Mouse (Mus musculus): ENCODE measurements around the gene 1700024G13Rik. TPM values are rescaled to one million over a fixed set of nuclear protein-coding genes. Genes with fewer than 3 reads are reported as not detected.

The 1700024G13Rik gene
- polyA plus RNA-seq, 1 experiment from 2014 or later: 0.17 TPM

DNA sequence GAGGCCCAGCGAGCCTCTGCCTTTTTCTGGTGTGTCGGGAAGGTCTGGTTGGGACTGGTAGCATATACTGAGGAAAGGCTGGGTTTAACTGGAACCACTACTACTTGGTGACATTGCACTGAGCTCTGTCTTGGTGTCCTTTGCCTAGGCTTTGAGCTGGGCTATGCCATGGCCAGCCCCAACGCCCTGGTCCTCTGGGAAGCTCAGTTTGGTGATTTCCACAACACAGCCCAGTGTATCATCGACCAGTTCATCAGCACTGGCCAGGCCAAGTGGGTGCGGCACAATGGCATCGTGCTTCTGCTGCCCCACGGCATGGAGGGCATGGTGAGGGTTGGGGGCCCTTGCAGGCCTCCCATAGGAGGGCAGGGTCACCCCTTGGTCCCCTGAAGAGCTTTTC is 44.0 kb downstream of the 1700024G13Rik start:
- H3K9ac ChIP-seq (ENCODE audit: low read length): no peak overlapping the region
- no peaks in the 10 kb centered on the region for H3K9me3 ChIP-seq (replicated peaks; ENCODE audit: control insufficient read depth, low read length)
- H3K36me3 ChIP-seq (ENCODE audit: control insufficient read depth, insufficient read depth): no peaks in the 10 kb centered on the region
- ATAC-seq (replicated peaks; ENCODE audit: extremely low read depth, insufficient read depth, low FRiP score): no peak
- H3K4me3 ChIP-seq (ENCODE audit: low read length): no peak overlapping the region
- WGBS: 88% methylated on average over 7 of the region's 7 CpGs
- no peaks in the 10 kb centered on the region for H3K27me3 ChIP-seq (ENCODE audit: control insufficient read depth, insufficient read depth, low read length)
- no peak overlapping the region for H3K4me2 ChIP-seq (ENCODE audit: low read depth, low read length)
- no peaks in the 10 kb centered on the region for H3K4me1 ChIP-seq (ENCODE audit: control insufficient read depth, insufficient read depth, low read length)
- no peak overlapping the region for H3K27ac ChIP-seq (ENCODE audit: low read length)

DNA sequence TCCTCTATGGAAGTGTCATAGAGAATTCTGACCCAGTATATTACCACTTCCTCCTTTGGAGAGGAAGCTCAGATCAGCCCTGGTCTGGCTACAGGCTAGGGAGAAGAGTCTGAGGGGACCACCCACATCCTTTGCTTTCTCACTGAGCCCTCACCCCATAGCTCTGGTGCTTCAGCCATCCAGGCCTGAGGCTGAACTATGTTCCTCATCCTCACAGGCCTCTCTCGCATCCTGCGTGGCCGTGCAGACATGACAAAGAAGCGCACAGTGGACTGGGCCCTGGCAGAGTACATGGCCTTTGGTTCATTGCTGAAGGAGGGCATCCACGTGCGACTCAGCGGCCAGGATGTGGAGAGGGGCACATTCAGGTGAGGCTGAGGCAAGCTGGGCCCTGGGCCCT is 46.4 kb downstream of the 1700024G13Rik start:
- Histone ChIP-seq H3K9ac (ENCODE audit: low read length) (no peak overlapping the region), H3K27me3 (ENCODE audit: control insufficient read depth, insufficient read depth, low read length) (no peaks in the 10 kb centered on the region), H3K9me3 (replicated peaks; ENCODE audit: control insufficient read depth, low read length) (no peaks in the 10 kb centered on the region), H3K4me3 (ENCODE audit: low read length) (no peak overlapping the region), H3K4me1 (ENCODE audit: control insufficient read depth, insufficient read depth, low read length) (no peaks in the 10 kb centered on the region), H3K36me3 (ENCODE audit: control insufficient read depth, insufficient read depth) (no peaks in the 10 kb centered on the region), H3K27ac (ENCODE audit: low read length) (no peak overlapping the region), H3K4me2 (ENCODE audit: low read depth, low read length) (no peak overlapping the region)
- ATAC-seq (replicated peaks; ENCODE audit: extremely low read depth, insufficient read depth, low FRiP score): no peak
- WGBS: 95% methylated on average over 7 of the region's 7 CpGs

DNA sequence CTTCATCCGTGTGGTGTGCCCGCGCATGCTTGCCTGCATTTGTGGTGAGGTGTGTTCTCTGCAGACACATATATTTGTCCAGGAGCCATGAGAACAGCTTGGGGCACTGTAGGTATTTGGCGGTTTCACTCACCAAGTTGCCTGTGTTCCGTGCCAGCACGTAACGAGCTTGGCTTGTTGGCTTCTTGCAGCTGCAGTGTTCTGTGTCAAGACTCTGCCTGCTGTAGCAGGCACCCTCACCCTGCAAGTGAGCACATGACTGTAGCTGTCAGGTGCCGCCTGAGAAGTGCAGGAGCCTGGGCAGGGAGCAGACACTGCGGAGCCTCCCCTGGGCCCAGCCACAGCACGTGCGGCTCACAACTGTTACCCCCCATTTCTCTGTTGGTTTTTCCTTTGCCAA is 51.6 kb downstream of the 1700024G13Rik start:
- WGBS: 73% methylated on average over 11 of the region's 11 CpGs
- no peaks in the 10 kb centered on the region; the same call in 1 of the 2 replicates for H3K36me3 ChIP-seq (ENCODE audit: control insufficient read depth, insufficient read depth)
- H3K4me3 ChIP-seq (ENCODE audit: low read length): no peak overlapping the region
- no peak overlapping the region for H3K4me2 ChIP-seq (ENCODE audit: low read depth, low read length)
- no peaks in the 10 kb centered on the region for H3K4me1 ChIP-seq (ENCODE audit: control insufficient read depth, insufficient read depth, low read length)
- no peaks in the 10 kb centered on the region for H3K27me3 ChIP-seq (ENCODE audit: control insufficient read depth, insufficient read depth, low read length)
- ATAC-seq (replicated peaks; ENCODE audit: extremely low read depth, insufficient read depth, low FRiP score): no peak
- H3K9ac ChIP-seq (ENCODE audit: low read length): no peak overlapping the region
- no peaks in the 10 kb centered on the region for H3K9me3 ChIP-seq (replicated peaks; ENCODE audit: control insufficient read depth, low read length)
- H3K27ac ChIP-seq (ENCODE audit: low read length): no peak overlapping the region

DNA sequence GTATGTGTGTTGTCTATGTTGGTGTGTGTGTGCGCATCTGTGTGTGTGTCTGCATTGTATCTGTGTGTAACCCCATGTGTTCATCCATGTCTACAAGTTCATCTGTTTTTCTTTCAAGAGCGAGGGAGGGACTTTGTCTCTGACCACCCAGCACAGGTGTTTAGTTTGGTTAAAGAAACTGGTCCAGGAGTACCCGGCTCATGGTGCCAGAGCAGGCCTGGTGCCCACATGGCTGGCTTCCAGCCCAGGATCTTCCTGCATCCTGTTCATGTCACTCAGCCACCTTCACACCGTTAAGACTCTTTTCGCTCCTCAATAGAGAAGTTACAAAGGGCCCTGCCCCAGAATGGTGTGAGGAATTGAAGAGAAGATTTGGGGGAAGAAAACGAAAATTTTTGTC is 52.2 kb downstream of the 1700024G13Rik start:
- ATAC-seq (replicated peaks; ENCODE audit: extremely low read depth, insufficient read depth, low FRiP score): no peak
- no peak overlapping the region for H3K27ac ChIP-seq (ENCODE audit: low read length)
- H3K36me3 ChIP-seq (ENCODE audit: control insufficient read depth, insufficient read depth): no peaks in the 10 kb centered on the region; the same call in 1 of the 2 replicates
- no peak overlapping the region for H3K4me2 ChIP-seq (ENCODE audit: low read depth, low read length)
- H3K27me3 ChIP-seq (ENCODE audit: control insufficient read depth, insufficient read depth, low read length): no peaks in the 10 kb centered on the region
- H3K4me3 ChIP-seq (ENCODE audit: low read length): no peak overlapping the region
- H3K4me1 ChIP-seq (ENCODE audit: control insufficient read depth, insufficient read depth, low read length): no peaks in the 10 kb centered on the region
- H3K9me3 ChIP-seq (replicated peaks; ENCODE audit: control insufficient read depth, low read length): no peaks in the 10 kb centered on the region
- WGBS: 65% methylated on average over 6 of the region's 6 CpGs
- no peak overlapping the region for H3K9ac ChIP-seq (ENCODE audit: low read length)

DNA sequence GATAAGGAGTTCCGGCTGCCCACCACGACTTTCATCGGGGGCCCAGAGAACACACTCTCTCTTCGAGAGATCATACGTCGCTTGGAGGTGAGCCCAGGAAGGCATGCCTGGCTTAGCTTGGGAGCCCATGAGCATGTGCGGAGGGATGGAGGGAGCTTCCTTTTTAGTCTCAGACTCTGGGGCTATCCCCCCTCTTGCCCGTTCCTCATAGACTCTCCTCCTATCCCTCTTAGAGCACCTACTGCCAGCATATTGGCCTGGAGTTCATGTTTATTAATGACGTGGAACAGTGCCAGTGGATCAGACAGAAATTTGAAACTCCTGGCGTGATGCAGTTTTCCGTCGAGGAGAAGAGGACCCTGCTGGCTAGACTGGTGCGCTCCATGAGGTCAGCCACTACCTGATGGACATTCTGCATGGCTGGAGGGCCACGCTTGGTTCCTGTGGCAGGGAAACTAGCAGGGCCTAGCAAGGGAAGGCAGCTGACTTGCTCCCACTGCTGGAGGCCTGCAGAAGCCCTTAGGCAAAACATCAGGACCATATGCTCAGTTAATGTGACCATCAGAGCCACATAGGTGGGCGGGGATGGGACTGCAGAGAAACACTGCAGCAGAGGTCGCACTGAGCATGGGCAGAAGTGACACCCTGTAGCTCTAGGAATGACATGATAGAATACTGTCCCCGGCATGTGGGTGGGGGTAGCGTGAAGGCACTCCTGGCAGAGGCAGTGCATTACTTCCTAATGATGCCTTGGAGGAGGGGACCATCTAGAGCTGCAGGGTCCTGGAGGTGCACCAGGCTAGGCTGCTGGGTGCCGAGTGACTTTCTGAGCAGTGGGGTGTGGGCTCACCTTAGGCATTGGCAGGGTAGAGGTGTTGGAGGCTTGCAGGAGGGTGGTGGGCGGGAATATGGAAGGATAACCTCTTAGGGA is 55.4 kb downstream of the 1700024G13Rik start:
- 87% methylated on average over 20 of the region's 20 CpGs for WGBS
- ATAC-seq (replicated peaks; ENCODE audit: extremely low read depth, insufficient read depth, low FRiP score): no peak

DNA sequence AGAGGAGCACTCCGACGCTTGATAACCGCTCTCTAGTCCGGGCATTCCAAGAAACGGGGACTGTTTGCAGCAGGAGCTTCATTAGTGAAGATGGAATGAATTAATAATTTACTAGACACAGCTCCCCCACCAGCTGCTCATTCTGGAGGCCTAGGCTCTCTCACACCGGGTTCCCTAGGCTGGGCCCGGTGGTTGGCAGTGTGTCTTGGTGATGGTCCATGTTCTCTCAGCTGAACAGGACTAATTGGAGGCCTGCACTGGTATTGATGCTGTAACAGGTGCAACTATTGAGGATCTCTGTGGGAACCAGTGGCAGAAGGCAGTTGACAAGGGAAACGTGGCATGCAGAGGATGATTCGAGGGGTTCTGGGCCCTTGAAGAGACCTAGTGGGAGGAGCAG is 60.8 kb downstream of the 1700024G13Rik start:
- Histone ChIP-seq H3K9me3 (replicated peaks; ENCODE audit: control insufficient read depth, low read length) (no peaks in the 10 kb centered on the region), H3K27ac (ENCODE audit: low read length) (no peak overlapping the region), H3K4me1 (ENCODE audit: control insufficient read depth, insufficient read depth, low read length) (peaks cover 2% of the 10 kb centered on the region; the same call in 1 of the 2 replicates), H3K4me2 (ENCODE audit: low read depth, low read length) (no peak overlapping the region), H3K4me3 (ENCODE audit: low read length) (no peak overlapping the region), H3K27me3 (ENCODE audit: control insufficient read depth, insufficient read depth, low read length) (no peaks in the 10 kb centered on the region), H3K9ac (ENCODE audit: low read length) (no peak overlapping the region), H3K36me3 (ENCODE audit: control insufficient read depth, insufficient read depth) (no peaks in the 10 kb centered on the region)
- no peak for ATAC-seq (replicated peaks; ENCODE audit: extremely low read depth, insufficient read depth, low FRiP score)
- 84% methylated on average over 9 of the region's 9 CpGs for WGBS

More for the DNA sequence above, 55.4 kb downstream of the 1700024G13Rik start:
- Histone ChIP-seq H3K4me3 (ENCODE audit: low read length) (no peak overlapping the region), H3K9me3 (replicated peaks; ENCODE audit: control insufficient read depth, low read length) (no peaks in the 10 kb centered on the region), H3K27ac (ENCODE audit: low read length) (no peak overlapping the region), H3K4me1 (ENCODE audit: control insufficient read depth, insufficient read depth, low read length) (no peaks in the 10 kb centered on the region), H3K9ac (ENCODE audit: low read length) (no peak overlapping the region), H3K4me2 (ENCODE audit: low read depth, low read length) (no peak overlapping the region), H3K27me3 (ENCODE audit: control insufficient read depth, insufficient read depth, low read length) (no peaks in the 10 kb centered on the region), H3K36me3 (ENCODE audit: control insufficient read depth, insufficient read depth) (no peaks in the 10 kb centered on the region; the same call in 1 of the 2 replicates)

Other genes with a start within 250 kb of the 1700024G13Rik start
- gene Msmb, start 246.4 kb downstream of the 1700024G13Rik start, polyA plus RNA-seq (2015; fragmentation: Nextera tagmentation; extraction: Ambion mirVana): not detected in 2 replicates
- gene Ncoa4, start 228.5 kb downstream of the 1700024G13Rik start, polyA plus RNA-seq (2015; fragmentation: Nextera tagmentation; extraction: Ambion mirVana): 123 and 130 TPM in 2 replicates
- 274 and 354 TPM in 2 replicates for gene Timm23, start 186.5 kb downstream of the 1700024G13Rik start, polyA plus RNA-seq (2015; fragmentation: Nextera tagmentation; extraction: Ambion mirVana)
- gene Parg, start 186.4 kb downstream of the 1700024G13Rik start, polyA plus RNA-seq (2015; fragmentation: Nextera tagmentation; extraction: Ambion mirVana): 25.0 and 26.6 TPM in 2 replicates
- gene Ogdhl, start 66.4 kb downstream of the 1700024G13Rik start, polyA plus RNA-seq (2015; fragmentation: Nextera tagmentation; extraction: Ambion mirVana): 10.3 and 12.3 TPM in 2 replicates
- 0.35 and 0.79 TPM in 2 replicates for gene Slc18a3, start 76.5 kb upstream of the 1700024G13Rik start, polyA plus RNA-seq (2015; fragmentation: Nextera tagmentation; extraction: Ambion mirVana)
- gene Chat, start 77.6 kb upstream of the 1700024G13Rik start, polyA plus RNA-seq (2015; fragmentation: Nextera tagmentation; extraction: Ambion mirVana): 0.06 and 0.14 TPM in 2 replicates
- gene Ercc6, start 125.1 kb upstream of the 1700024G13Rik start, polyA plus RNA-seq (2015; fragmentation: Nextera tagmentation; extraction: Ambion mirVana): 9.9 and 12.5 TPM in 2 replicates
- 0.05 TPM in 2 replicates for gene Prrxl1, start 211.0 kb upstream of the 1700024G13Rik start, polyA plus RNA-seq (2015; fragmentation: Nextera tagmentation; extraction: Ambion mirVana)

Data from heart, embryonic 16.5 days (tissue).